In genomic region chr8:46445964-46446915, GRCm38 (mm10) we compare ENCODE assay signal across 10 mouse cellular contexts. TPM values are rescaled to one million over a fixed set of nuclear protein-coding genes. Genes with fewer than 3 reads are reported as not detected.
DNase-seq lines count a peak whose midpoint lies in the region; ATAC-seq and TF ChIP-seq lines count a peak whose summit lies in the region.
"Had no signal": no experiment of that assay in that cellular context is flagged by ENCODE, and none has a peak within 500 bp of the region (broad histone marks: within the 10 kb centered on the region; RNA-seq: fewer than 3 reads in every experiment).

No protein-coding gene starts in this region.

- no peaks in the 10 kb centered on the region for H3K4me1 ChIP-seq in limb, embryonic 15.5 days
- H3K4me1 ChIP-seq in limb, embryonic 10.5 days = peaks cover 7% of the 10 kb centered on the region
- peaks cover 13% of the 10 kb centered on the region for H3K4me1 ChIP-seq in kidney, embryonic 15.5 days
- peaks cover 32% of the 10 kb centered on the region for H3K4me1 ChIP-seq in small intestine, adult 2 months (ENCODE audit: control insufficient read depth, insufficient read depth, insufficient read length, low read length)
- H3K4me1 ChIP-seq: limb, embryonic 13.5 days had no signal

- intact Hi-C loops in gastrocnemius, postnatal 36 days (cut with DNase I) = no loop called here
- intact Hi-C loops in left cerebral cortex, adult 2 months (cut with DNase I) = no loop called here

- no peak for TF ChIP-seq CTCF in small intestine, adult 2 months (IDR thresholded peaks at IDR 0.05; ENCODE audit: extremely low read depth, insufficient read length, insufficient replicate concordance, low read depth, low read length)
- no peak for TF ChIP-seq CTCF in left cerebral cortex, adult 2 months (IDR thresholded peaks at IDR 0.05)

- 24% methylated on average over 12 of the region's 12 CpGs for WGBS in limb, embryonic 15.5 days
- 23% methylated on average over 12 of the region's 12 CpGs for WGBS in limb, embryonic 10.5 days
- WGBS in kidney, embryonic 15.5 days = 31% methylated on average over 12 of the region's 12 CpGs
- 11% methylated on average over 12 of the region's 12 CpGs for WGBS in small intestine, adult 2 months

- peak overlapping the region; percentile 9; the same call in 1 of the 2 replicates for H3K27ac ChIP-seq in limb, embryonic 15.5 days
- no peak overlapping the region for H3K27ac ChIP-seq in limb, embryonic 10.5 days
- peak overlapping the region; percentile 51; the same call in 1 of the 2 replicates for H3K27ac ChIP-seq in kidney, embryonic 15.5 days
- peak overlapping the region; percentile 100 for H3K27ac ChIP-seq in small intestine, adult 2 months (ENCODE audit: insufficient read depth, low read depth, low read length)
- H3K27ac ChIP-seq in left cerebral cortex, adult 2 months = no peak overlapping the region
- H3K27ac ChIP-seq: limb, embryonic 13.5 days had no signal

- no peak for ATAC-seq in limb, embryonic 15.5 days (ENCODE audit: insufficient number of reproducible peaks, low FRiP score, low TSS enrichment, low read depth)
- ATAC-seq in kidney, embryonic 15.5 days (replicated peaks; ENCODE audit: low FRiP score) = peak; percentile 60; the same call in 1 of the 2 replicates

- 0 out of 2 replicates have a peak, but pooled peaks have one; percentile 5 for TF ChIP-seq POLR2A in small intestine, adult 2 months (IDR thresholded peaks at IDR 0.05; ENCODE audit: low read depth, low read length)

- no peak overlapping the region for H3K9ac ChIP-seq in limb, embryonic 15.5 days
- no peak overlapping the region for H3K9ac ChIP-seq in kidney, embryonic 15.5 days
- H3K9ac ChIP-seq: limb, embryonic 13.5 days had no signal

- no peaks in the 10 kb centered on the region for H3K36me3 ChIP-seq in limb, embryonic 15.5 days
- H3K36me3 ChIP-seq in limb, embryonic 10.5 days = no peaks in the 10 kb centered on the region
- H3K36me3 ChIP-seq in kidney, embryonic 15.5 days = no peaks in the 10 kb centered on the region
- H3K36me3 ChIP-seq in small intestine, adult 2 months (ENCODE audit: control insufficient read depth, insufficient read depth, low read length) = no peaks in the 10 kb centered on the region
- H3K36me3 ChIP-seq: limb, embryonic 13.5 days had no signal

- no peak overlapping the region for H3K4me2 ChIP-seq in limb, embryonic 15.5 days
- no peak overlapping the region for H3K4me2 ChIP-seq in kidney, embryonic 15.5 days
- H3K4me2 ChIP-seq: limb, embryonic 13.5 days had no signal

- no peaks in the 10 kb centered on the region for H3K9me3 ChIP-seq in limb, embryonic 15.5 days
- no peaks in the 10 kb centered on the region for H3K9me3 ChIP-seq in limb, embryonic 10.5 days (replicated peaks)
- H3K9me3 ChIP-seq in kidney, embryonic 15.5 days (replicated peaks) = no peaks in the 10 kb centered on the region
- H3K9me3 ChIP-seq: limb, embryonic 13.5 days had no signal

- H3K27me3 ChIP-seq in limb, embryonic 15.5 days = no peaks in the 10 kb centered on the region
- no peaks in the 10 kb centered on the region for H3K27me3 ChIP-seq in limb, embryonic 10.5 days (ENCODE audit: low read depth, poor library complexity, severe bottlenecking)
- no peaks in the 10 kb centered on the region for H3K27me3 ChIP-seq in kidney, embryonic 15.5 days
- H3K27me3 ChIP-seq in small intestine, adult 2 months (ENCODE audit: control insufficient read depth, insufficient read depth, low read length) = no peaks in the 10 kb centered on the region
- H3K27me3 ChIP-seq: limb, embryonic 13.5 days had no signal

- no peak overlapping the region for H3K4me3 ChIP-seq in limb, embryonic 15.5 days
- H3K4me3 ChIP-seq in limb, embryonic 10.5 days = no peak overlapping the region
- no peak overlapping the region for H3K4me3 ChIP-seq in kidney, embryonic 15.5 days (replicated peaks)
- H3K4me3 ChIP-seq in small intestine, adult 2 months (ENCODE audit: low read depth, low read length) = peak overlapping the region; percentile 34; the same call in 1 of the 2 replicates
- H3K4me3 ChIP-seq in left cerebral cortex, adult 2 months = no peak overlapping the region
- H3K4me3 ChIP-seq: limb, embryonic 13.5 days had no signal

- DNase-seq in limb, embryonic 10.5 days (ENCODE audit: low spot score) = no peak
- DNase-seq in ZHBTc4 (ENCODE audit: low read depth, low spot score) = peak; percentile 87
- no peak for DNase-seq in gastrocnemius, postnatal 36 days
- no peak for DNase-seq in gastrocnemius, adult 8-10 months (ENCODE audit: low spot score in 2 of 2)
- DNase-seq in left cerebral cortex, adult 2 months (ENCODE audit: extremely low spot score in 1 of 2, low spot score in 2 of 2) = no peak
- DNase-seq: cerebellum, postnatal 36 days had no signal

RNA-seq across cellular contexts. Expression of gene Acsl1, which starts 24.6 kb away (rescaled TPM):
- polyA plus RNA-seq in limb, embryonic 15.5 days (2015; fragmentation: Nextera tagmentation; extraction: Ambion mirVana) = 50.3 and 53.4 TPM in 2 replicates
- polyA plus RNA-seq in limb, embryonic 10.5 days (2016; fragmentation: Nextera tagmentation; extraction: Ambion mirVana) = 5.8 and 7.0 TPM in 2 replicates
- 18.5 and 18.8 TPM in 2 replicates for polyA plus RNA-seq in kidney, embryonic 15.5 days (2015; fragmentation: Nextera tagmentation; extraction: Ambion mirVana)
- 17.6 and 23.0 TPM in 2 replicates for polyA plus RNA-seq in small intestine, adult 2 months (2012; rRNA removed)
- total RNA-seq in gastrocnemius, postnatal 36 days (2021) = 100 to 1,000 TPM; 260 to 328 TPM
- total RNA-seq in gastrocnemius, adult 8-10 months (2022) = 100 to 1,000 TPM; 225 to 268 (median 235) TPM
- total RNA-seq in left cerebral cortex, adult 2 months (2021) = 10 to 100 TPM; 41.4 to 45.8 TPM

Comparison
In these comparisons a context has a peak if more than half of its experiments do, and no peak if none do; other contexts are left out.
1. H3K27ac ChIP-seq: peak in limb, embryonic 15.5 days (single experiment), kidney, embryonic 15.5 days (single experiment) and small intestine, adult 2 months (single experiment); none in limb, embryonic 10.5 days (single experiment) and left cerebral cortex, adult 2 months (single experiment).